Mouse (Mus musculus) kidney, embryonic 14.5 days (tissue): ENCODE results near the gene Smg9. TPM values are rescaled to one million over a fixed set of nuclear protein-coding genes. Genes with fewer than 3 reads are reported as not detected.

Experiments
- ATAC-seq: fragments of 200-750 bp; cut with Nextera tagmentation; 2 replicates; pipeline ENCODE4 v1.8.0; 2017; ENCODE audit warnings: moderate number of reproducible peaks, mild to moderate bottlenecking, moderate TSS enrichment, moderate library complexity; ENCODE audit not compliant: low FRiP score, low TSS enrichment
- H3K27ac ChIP-seq: fragments of 300-500 bp; sonication (generic); 2 replicates; pipeline ENCODE4 v1.5.1; 2014; ENCODE audit warnings: low read depth, mild to moderate bottlenecking, low read length, moderate library complexity, mixed read lengths
- H3K27me3 ChIP-seq: fragments of 300-500 bp; sonication (generic); 2 replicates; pipeline ENCODE4 v1.6.1; 2014; ENCODE audit warnings: mild to moderate bottlenecking, low read length; ENCODE audit not compliant: control insufficient read depth, insufficient read depth
- H3K36me3 ChIP-seq: fragments of 300-500 bp; sonication (generic); 2 replicates; pipeline ENCODE4 v1.6.1; 2014; ENCODE audit warnings: low read length, mixed read lengths; ENCODE audit not compliant: control insufficient read depth, insufficient read depth
- H3K4me1 ChIP-seq: fragments of 300-500 bp; sonication (generic); 2 replicates; pipeline ENCODE4 v1.6.1; 2014; ENCODE audit warnings: low read length, mixed read lengths; ENCODE audit not compliant: control insufficient read depth, insufficient read depth
- H3K4me2 ChIP-seq: fragments of 300-500 bp; sonication (generic); replicated peaks from 2 replicates; pipeline ENCODE4 v1.6.1; 2014; ENCODE audit warnings: low read depth, mild to moderate bottlenecking, low read length
- H3K4me3 ChIP-seq: fragments of 300-500 bp; sonication (generic); 2 replicates; pipeline ENCODE4 v1.5.1; 2014; ENCODE audit warnings: mild to moderate bottlenecking, low read length
- H3K9ac ChIP-seq: fragments of 300-500 bp; sonication (generic); 2 replicates; pipeline ENCODE4 v1.6.1; 2014; ENCODE audit warnings: low read depth, mild to moderate bottlenecking, low read length, moderate library complexity
- H3K9me3 ChIP-seq: fragments of 300-500 bp; sonication (generic); 2 replicates; pipeline ENCODE4 v1.6.1; 2016; ENCODE audit warnings: low read length; ENCODE audit not compliant: control insufficient read depth
- WGBS: fragments of 180-500 bp; shearing (Covaris S2); extraction: QIAGEN DNeasy Blood & Tissue Kit; methylation state at CpG from one replicate; pipeline ENCODE4 v1.1.7; 2014; 5-methylcytosine and 5-hydroxymethylcytosine counted together
- polyA plus RNA-seq: library from polyadenylated mRNA; unstranded; fragments of >200 nt; fragmentation: Nextera tagmentation; extraction: Ambion mirVana; gene quantifications from 2 replicates; pipeline ENCODE4 v1.2.1, GENCODE M21; 2014

The Smg9 gene
- polyA plus RNA-seq, 1 experiment from 2014 or later, result 32.3 TPM

GRCm38 (mm10) chr7:24428725-24429124, 29.3 kb downstream of the Smg9 start:
- Histone ChIP-seq H3K9me3 (no peaks in the 10 kb centered on the region), H3K4me2 (no peak overlapping the region), H3K4me3 (no peak overlapping the region), H3K9ac (no peak overlapping the region), H3K36me3 (no peaks in the 10 kb centered on the region), H3K4me1 (peaks cover 6% of the 10 kb centered on the region; the same call in 1 of the 2 replicates), H3K27me3 (peaks cover 7% of the 10 kb centered on the region; the same call in 1 of the 2 replicates), H3K27ac (no peak overlapping the region)
- WGBS, result 80% methylated on average over 5 of the region's 5 CpGs
- ATAC-seq, result no peak

GRCm38 (mm10) chr7:24429413-24430112, 30.1 kb downstream of the Smg9 start:
- no peak overlapping the region for H3K27ac ChIP-seq
- WGBS, result 64% methylated on average over 16 of the region's 16 CpGs
- no peak for ATAC-seq
- no peak overlapping the region for H3K4me2 ChIP-seq
- no peaks in the 10 kb centered on the region for H3K4me1 ChIP-seq
- H3K4me3 ChIP-seq, result no peak overlapping the region
- no peaks in the 10 kb centered on the region for H3K9me3 ChIP-seq
- H3K27me3 ChIP-seq, result peaks cover 7% of the 10 kb centered on the region; the same call in 1 of the 2 replicates
- no peak overlapping the region for H3K9ac ChIP-seq
- no peaks in the 10 kb centered on the region for H3K36me3 ChIP-seq

- no peak overlapping the region for H3K4me2 ChIP-seq
- H3K4me3 ChIP-seq, result no peak overlapping the region
- no peak for ATAC-seq
- no peaks in the 10 kb centered on the region for H3K9me3 ChIP-seq
- H3K36me3 ChIP-seq, result no peaks in the 10 kb centered on the region
- H3K9ac ChIP-seq, result no peak overlapping the region
- H3K27me3 ChIP-seq, result peaks cover 7% of the 10 kb centered on the region; the same call in 1 of the 2 replicates
- H3K27ac ChIP-seq, result no peak overlapping the region
- WGBS, result 94% methylated on average over 15 of the region's 15 CpGs
- H3K4me1 ChIP-seq, result no peaks in the 10 kb centered on the region
These were observed 31.3 kb downstream of the Smg9 start for GRCm38 (mm10) chr7:24430551-24431345.

- Histone ChIP-seq H3K36me3 (no peaks in the 10 kb centered on the region), H3K9me3 (no peaks in the 10 kb centered on the region), H3K27me3 (peaks cover 7% of the 10 kb centered on the region; the same call in 1 of the 2 replicates), H3K4me3 (no peak overlapping the region), H3K9ac (no peak overlapping the region), H3K27ac (no peak overlapping the region), H3K4me1 (no peaks in the 10 kb centered on the region), H3K4me2 (no peak overlapping the region)
- ATAC-seq, result no peak
- 52% methylated on average over 11 of the region's 11 CpGs for WGBS
These were observed 32.3 kb downstream of the Smg9 start for GRCm38 (mm10) chr7:24431713-24432112.

DNA sequence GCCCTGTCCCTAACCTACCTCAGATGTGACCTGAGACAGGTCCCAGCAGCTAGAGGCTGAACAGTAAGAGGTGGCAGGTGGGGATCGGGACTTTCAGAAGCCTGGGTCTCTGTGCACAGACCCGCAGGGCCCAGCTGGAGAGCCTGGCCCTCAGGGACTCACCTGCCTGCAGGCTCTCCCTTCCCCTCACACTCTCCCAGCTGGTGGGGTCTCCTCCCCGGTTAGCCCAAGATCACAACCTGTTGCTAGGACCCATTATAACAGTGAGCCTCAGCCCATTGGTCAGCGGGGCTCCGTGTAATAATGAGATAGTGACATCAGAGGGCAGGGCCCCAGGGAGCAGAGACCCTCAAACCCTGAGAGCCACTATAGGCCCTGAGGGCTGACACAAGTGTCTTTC, 35.9 kb downstream of the Smg9 start:
- H3K4me2 ChIP-seq, result no peak overlapping the region
- 69% methylated on average over 5 of the region's 5 CpGs for WGBS
- H3K27ac ChIP-seq, result no peak overlapping the region
- no peaks in the 10 kb centered on the region for H3K4me1 ChIP-seq
- no peak overlapping the region for H3K9ac ChIP-seq
- H3K4me3 ChIP-seq, result no peak overlapping the region
- no peak for ATAC-seq
- no peaks in the 10 kb centered on the region for H3K36me3 ChIP-seq
- H3K27me3 ChIP-seq, result peaks cover 7% of the 10 kb centered on the region; the same call in 1 of the 2 replicates
- H3K9me3 ChIP-seq, result no peaks in the 10 kb centered on the region

GRCm38 (mm10) chr7:24437981-24438380, 38.6 kb downstream of the Smg9 start:
- 81% methylated on average over 10 of the region's 10 CpGs for WGBS
- no peaks in the 10 kb centered on the region for H3K36me3 ChIP-seq
- no peak overlapping the region for H3K9ac ChIP-seq

DNA sequence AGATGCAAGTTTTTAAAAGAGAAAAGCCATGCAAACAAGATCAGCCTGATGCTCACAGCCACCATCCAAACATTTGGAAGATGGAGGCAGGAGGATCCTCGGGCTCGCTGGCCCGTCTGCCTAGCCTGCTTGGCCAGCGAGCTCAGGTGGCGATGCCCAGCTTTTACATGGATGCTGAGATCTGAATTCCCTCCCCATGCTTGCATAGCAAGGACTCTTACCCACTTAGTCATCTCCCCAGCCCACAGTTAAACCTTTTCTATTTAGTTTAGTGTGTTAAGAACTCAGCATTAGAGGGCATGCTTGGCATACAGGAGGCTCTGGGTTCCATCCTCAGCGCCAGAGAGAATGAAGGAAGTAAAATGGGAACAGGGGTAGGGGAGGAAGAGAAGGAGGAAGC, 39.8 kb downstream of the Smg9 start:
- 79% methylated on average over 6 of the region's 6 CpGs for WGBS

More at GRCm38 (mm10) chr7:24437981-24438380, 38.6 kb downstream of the Smg9 start:
- no peaks in the 10 kb centered on the region for H3K9me3 ChIP-seq
- no peak overlapping the region for H3K27ac ChIP-seq
- no peaks in the 10 kb centered on the region for H3K27me3 ChIP-seq
- H3K4me3 ChIP-seq, result no peak overlapping the region
- no peak for ATAC-seq
- no peaks in the 10 kb centered on the region for H3K4me1 ChIP-seq
- H3K4me2 ChIP-seq, result no peak overlapping the region

DNA sequence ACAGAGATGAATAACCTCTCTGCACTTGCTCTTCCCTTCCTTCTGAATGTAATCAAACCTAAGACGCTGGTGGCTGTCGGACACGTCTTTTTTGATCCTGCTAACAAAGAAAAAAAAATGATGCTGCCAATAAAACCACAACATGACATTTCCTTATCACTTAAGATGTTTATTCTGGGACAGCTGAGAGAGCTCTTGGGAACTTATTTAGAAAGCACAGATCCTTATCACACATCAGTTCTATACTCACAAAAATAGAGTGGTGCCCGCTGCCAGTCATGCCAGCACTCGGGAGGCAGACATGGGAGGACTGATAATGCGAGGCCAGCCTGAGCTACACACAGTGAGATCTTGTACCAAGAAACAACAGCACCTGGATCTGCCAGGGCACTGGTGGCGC, 40.5 kb downstream of the Smg9 start:
- no peak overlapping the region for H3K9ac ChIP-seq
- no peaks in the 10 kb centered on the region for H3K36me3 ChIP-seq
- no peak for ATAC-seq
- no peak overlapping the region for H3K4me3 ChIP-seq
- H3K27me3 ChIP-seq, result no peaks in the 10 kb centered on the region
- no peaks in the 10 kb centered on the region for H3K4me1 ChIP-seq
- H3K9me3 ChIP-seq, result no peaks in the 10 kb centered on the region
- no peak overlapping the region for H3K4me2 ChIP-seq
- H3K27ac ChIP-seq, result no peak overlapping the region
- WGBS, result 79% methylated on average over 6 of the region's 7 CpGs

More for the DNA sequence above, 39.8 kb downstream of the Smg9 start:
- ATAC-seq, result no peak
- H3K27me3 ChIP-seq, result no peaks in the 10 kb centered on the region
- H3K4me3 ChIP-seq, result no peak overlapping the region
- no peak overlapping the region for H3K9ac ChIP-seq
- no peaks in the 10 kb centered on the region for H3K36me3 ChIP-seq
- no peak overlapping the region for H3K27ac ChIP-seq
- no peaks in the 10 kb centered on the region for H3K9me3 ChIP-seq
- H3K4me2 ChIP-seq, result no peak overlapping the region
- H3K4me1 ChIP-seq, result no peaks in the 10 kb centered on the region

DNA sequence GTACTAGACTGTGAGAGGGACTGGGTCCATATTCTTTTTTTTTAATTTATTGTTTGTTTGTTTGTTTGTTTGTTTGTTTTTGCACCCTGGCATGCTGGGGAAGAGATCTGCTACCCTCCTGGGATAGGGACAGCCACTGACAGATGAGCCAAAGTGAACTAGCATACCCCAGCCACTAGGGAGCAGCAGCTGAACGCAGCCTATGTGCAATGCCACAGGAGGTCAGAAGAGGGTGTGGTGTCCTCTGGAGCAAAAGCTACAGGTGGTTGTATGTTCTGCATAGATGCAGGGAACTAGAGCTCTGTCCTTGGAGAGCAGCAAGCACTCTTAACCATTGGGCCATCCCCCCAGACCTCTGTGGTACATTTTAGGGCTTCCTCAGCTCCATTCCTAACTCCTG, 42.4 kb downstream of the Smg9 start:
- Histone ChIP-seq H3K4me1 (no peaks in the 10 kb centered on the region), H3K9me3 (no peaks in the 10 kb centered on the region), H3K9ac (no peak overlapping the region), H3K4me2 (no peak overlapping the region), H3K4me3 (no peak overlapping the region), H3K27ac (no peak overlapping the region), H3K27me3 (no peaks in the 10 kb centered on the region), H3K36me3 (no peaks in the 10 kb centered on the region)
- ATAC-seq, result peak; percentile 65
- 7% methylated on average over 1 of the region's 1 CpGs for WGBS
